Comparison of ENCODE assay signal across 9 mouse cellular contexts in the genomic region with DNA sequence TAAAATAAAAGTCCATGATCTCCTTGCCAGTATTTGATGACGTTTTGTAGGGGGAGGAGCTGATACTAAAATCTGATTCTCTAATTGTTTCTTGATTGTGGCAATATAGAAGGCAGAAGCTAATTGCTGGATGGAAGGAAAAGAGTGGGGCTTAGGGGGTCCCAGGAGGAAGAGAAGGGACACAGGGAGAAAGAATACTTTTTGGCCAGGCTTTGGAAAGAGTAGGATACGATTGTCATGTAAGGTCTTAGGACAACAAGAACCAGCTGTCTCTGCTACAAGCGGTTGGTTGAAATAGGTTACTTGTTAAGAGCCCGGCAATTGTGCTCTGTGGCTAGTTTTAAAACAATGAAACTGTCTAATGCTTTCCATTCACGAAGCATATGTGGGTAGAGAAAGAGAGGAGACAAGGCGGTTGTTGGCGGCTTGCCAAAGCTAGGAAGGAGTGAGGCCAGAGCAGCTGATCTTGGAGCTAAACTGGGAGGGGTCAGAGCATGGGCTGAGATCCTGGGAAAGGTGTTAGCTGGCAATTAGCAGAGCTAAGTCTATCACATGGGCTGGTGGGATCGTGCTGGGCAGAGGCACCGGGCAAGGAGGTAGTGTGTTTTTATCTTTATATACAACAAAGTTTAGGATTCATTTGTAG. TPM values are rescaled to one million over a fixed set of nuclear protein-coding genes. Genes with fewer than 3 reads are reported as not detected.
A peak's percentile ranks its signal among the peaks of the same experiment; 100 is the strongest.
DNase-seq lines count a peak whose midpoint lies in the region; ATAC-seq and TF ChIP-seq lines count a peak whose summit lies in the region.
"Had no signal": no experiment of that assay in that cellular context is flagged by ENCODE, and none has a peak within 500 bp of the region (broad histone marks: within the 10 kb centered on the region; RNA-seq: fewer than 3 reads in every experiment).

No protein-coding gene starts in this region.

- H3K36me3 ChIP-seq in forebrain, embryonic 15.5 days: no peaks in the 10 kb centered on the region
- H3K36me3 ChIP-seq in hindbrain, postnatal 0 days (ENCODE audit: insufficient read depth, low read length): no peaks in the 10 kb centered on the region

- H3K4me3 ChIP-seq in forebrain, embryonic 15.5 days: no peak overlapping the region
- H3K4me3 ChIP-seq in hindbrain, postnatal 0 days (ENCODE audit: low read length): no peak overlapping the region

- H3K9ac ChIP-seq in forebrain, embryonic 15.5 days (replicated peaks): no peak overlapping the region
- no peak overlapping the region for H3K9ac ChIP-seq in hindbrain, postnatal 0 days (replicated peaks; ENCODE audit: low read length)

- 12% methylated on average over 9 of the region's 9 CpGs for WGBS in forebrain, embryonic 15.5 days
- 28% methylated on average over 9 of the region's 9 CpGs for WGBS in hindbrain, postnatal 0 days

- TF ChIP-seq CTCF in hindbrain, postnatal 0 days (IDR thresholded peaks at IDR 0.05; ENCODE audit: low read depth): no peak

- peak; percentile 91 for ATAC-seq in forebrain, embryonic 15.5 days (replicated peaks)
- ATAC-seq in hindbrain, postnatal 0 days: peak; percentile 80

- intact Hi-C loops in gastrocnemius, postnatal 14 days (cut with DNase I; ENCODE audit: low total_unique reads): no loop called here

- DNase-seq in cerebellum, postnatal 14 days: peak; percentile 75 to 82
- no peak for DNase-seq in cerebellum, adult 11-12 months
- DNase-seq in Muller cell, postnatal 12 days (ENCODE audit: inconsistent ontology term): peak; percentile 74
- peak; percentile 75 for DNase-seq in hindbrain, postnatal 0 days (ENCODE audit: low spot score)
- DNase-seq in retina, embryonic 14.5 days (ENCODE audit: low spot score): peak; percentile 61
- DNase-seq in gastrocnemius, postnatal 14 days: no peak
- no peak for DNase-seq in lung, postnatal 36 days

- no peak overlapping the region for H3K27ac ChIP-seq in forebrain, embryonic 15.5 days (replicated peaks)
- H3K27ac ChIP-seq in hindbrain, postnatal 0 days: no peak overlapping the region

- no peaks in the 10 kb centered on the region for H3K9me3 ChIP-seq in forebrain, embryonic 15.5 days
- no peaks in the 10 kb centered on the region for H3K9me3 ChIP-seq in hindbrain, postnatal 0 days (ENCODE audit: low read length)

- no peaks in the 10 kb centered on the region for H3K27me3 ChIP-seq in forebrain, embryonic 15.5 days
- no peaks in the 10 kb centered on the region for H3K27me3 ChIP-seq in hindbrain, postnatal 0 days (ENCODE audit: insufficient read depth, low read length)

- H3K4me1 ChIP-seq in forebrain, embryonic 15.5 days: peaks cover 9% of the 10 kb centered on the region
- no peaks in the 10 kb centered on the region for H3K4me1 ChIP-seq in hindbrain, postnatal 0 days (ENCODE audit: insufficient read depth, low read length)

- peak overlapping the region; percentile 19; the same call in 1 of the 2 replicates for H3K4me2 ChIP-seq in forebrain, embryonic 15.5 days (replicated peaks)
- H3K4me2 ChIP-seq in hindbrain, postnatal 0 days (ENCODE audit: low read depth, low read length): peak overlapping the region; percentile 25; the same call in 1 of the 2 replicates

RNA-seq across cellular contexts. Expression of gene 4930474N05Rik, which starts 45.8 kb away (rescaled TPM):
- not detected in 2 replicates for polyA plus RNA-seq in forebrain, embryonic 15.5 days (2015; fragmentation: Nextera tagmentation; extraction: Ambion mirVana)
- total RNA-seq in hindbrain, postnatal 0 days (2014; rRNA removed): not detected in 2 replicates
- polyA plus RNA-seq in hindbrain, postnatal 0 days (2015; fragmentation: Nextera tagmentation; extraction: Ambion mirVana): not detected in 2 replicates
- not detected for total RNA-seq in gastrocnemius, postnatal 14 days (2021)
- total RNA-seq: layer of hippocampus, adult 8-10 months had no signal

Comparison
In these comparisons a context has a peak if more than half of its experiments do, and no peak if none do; other contexts are left out.
1. DNase-seq: peak in cerebellum, postnatal 14 days (2 of 2), Muller cell, postnatal 12 days (single experiment), hindbrain, postnatal 0 days (single experiment) and retina, embryonic 14.5 days (single experiment); none in cerebellum, adult 11-12 months (single experiment), gastrocnemius, postnatal 14 days (single experiment) and lung, postnatal 36 days (single experiment).